Mouse (Mus musculus) heart, postnatal 0 days (tissue): ENCODE data around the gene Rgcc.

Experiments
- CTCF ChIP-seq: IDR thresholded peaks from 2 replicates; pipeline ENCODE4 v1.5.1; 2016; ENCODE audit warnings: antibody characterized with exemption, control low read depth, low read depth
- EP300 ChIP-seq: IDR thresholded peaks from 2 replicates; pipeline ENCODE4 v1.6.1; 2016; ENCODE audit warnings: antibody characterized with exemption, low read depth

- TF ChIP-seq CTCF (no peak), EP300 (no peak)
Observed at GRCm38 (mm10) chr14:79299796-79300195, 1.6 kb downstream of the Rgcc start.
